Mouse (Mus musculus): ENCODE measurements at regions not wholly inside any gene's neighbourhood (a gene's known extent, or its start where the extent isn't known, plus 50 kb on each side); places are given as distances from the start of the nearest gene placed in this dataset.

DNA sequence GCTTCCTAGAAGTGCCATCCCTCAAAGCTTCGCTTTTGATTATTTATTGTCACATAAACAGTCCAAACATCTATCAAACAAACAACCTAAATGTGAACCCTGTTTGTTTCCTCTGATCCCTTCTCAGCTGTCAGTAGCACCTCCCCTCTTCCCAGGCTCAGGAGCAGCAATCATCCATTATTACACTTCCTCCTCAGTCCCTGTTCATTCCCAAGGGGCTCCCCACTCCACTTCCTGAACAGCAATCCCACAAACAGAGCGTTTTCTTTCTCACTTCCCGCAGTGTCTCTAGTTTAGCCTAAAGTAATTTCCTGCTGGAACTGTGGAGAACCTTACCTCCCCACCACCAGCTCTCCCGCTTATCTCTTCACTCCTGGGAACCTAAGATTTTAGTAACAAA lies 91.1 kb upstream of the Nrp1 start:
- H3K27ac ChIP-seq = peak overlapping the region; percentile 50
- no peak for DNase-seq (ENCODE audit: low spot score)

DNA sequence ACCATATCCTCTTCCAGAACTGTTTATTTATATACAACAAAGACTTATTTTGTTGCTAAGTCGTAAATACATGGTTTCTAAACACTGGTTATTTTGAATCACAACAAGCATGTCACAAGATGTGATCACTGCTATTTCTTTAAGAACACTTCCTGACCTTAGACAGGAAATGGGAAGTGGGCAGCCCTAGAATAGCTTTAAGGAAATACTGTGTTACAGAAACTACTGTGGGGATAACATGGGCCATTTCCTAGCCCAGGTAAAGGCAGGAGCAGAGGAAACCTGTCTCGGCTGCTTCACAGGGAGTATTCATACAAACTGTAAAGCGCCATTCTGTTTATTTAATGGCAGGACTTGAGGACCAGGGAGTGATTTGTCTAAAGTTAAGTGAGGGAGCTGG lies 90.4 kb upstream of the Nrp1 start:
- DNase-seq (ENCODE audit: low spot score) = no peak
- Histone ChIP-seq H3K36me3 (no peaks in the 10 kb centered on the region), H3K27me3 (ENCODE audit: insufficient read depth, poor library complexity, severe bottlenecking) (no peaks in the 10 kb centered on the region), H3K4me1 (peaks cover 33% of the 10 kb centered on the region), H3K4me3 (no peak overlapping the region), H3K27ac (peak overlapping the region; percentile 70), H3K9me3 (no peaks in the 10 kb centered on the region)
- 65% methylated on average over 3 of the region's 3 CpGs for WGBS

More for the DNA sequence above, 91.1 kb upstream of the Nrp1 start:
- Histone ChIP-seq H3K4me3 (no peak overlapping the region), H3K36me3 (no peaks in the 10 kb centered on the region), H3K27me3 (ENCODE audit: insufficient read depth, poor library complexity, severe bottlenecking) (no peaks in the 10 kb centered on the region), H3K9me3 (no peaks in the 10 kb centered on the region), H3K4me1 (peaks cover 26% of the 10 kb centered on the region)
- WGBS = 29% methylated on average over 4 of the region's 4 CpGs

DNA sequence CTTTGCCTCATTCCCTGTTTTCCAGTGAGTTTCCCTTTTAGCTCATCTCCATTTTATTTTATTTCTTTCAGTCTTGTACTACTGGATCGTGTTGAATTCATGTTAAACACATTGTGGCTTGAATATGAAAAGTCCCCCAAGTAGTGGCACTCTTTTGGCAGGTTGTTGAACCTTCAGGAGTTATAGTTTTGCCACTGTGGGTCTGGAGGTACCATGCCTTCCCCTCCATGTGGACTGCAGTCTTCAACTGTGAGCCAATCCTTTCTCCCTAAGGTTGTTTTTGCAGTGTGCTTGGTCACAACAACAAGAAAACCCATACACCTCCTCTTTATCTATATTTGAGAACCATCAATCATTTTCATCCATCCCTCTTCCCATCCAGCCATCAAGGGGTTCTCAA lies 88.9 kb upstream of the Nrp1 start:
- peaks cover 39% of the 10 kb centered on the region for H3K4me1 ChIP-seq
- no peak for DNase-seq (ENCODE audit: low spot score)

DNA sequence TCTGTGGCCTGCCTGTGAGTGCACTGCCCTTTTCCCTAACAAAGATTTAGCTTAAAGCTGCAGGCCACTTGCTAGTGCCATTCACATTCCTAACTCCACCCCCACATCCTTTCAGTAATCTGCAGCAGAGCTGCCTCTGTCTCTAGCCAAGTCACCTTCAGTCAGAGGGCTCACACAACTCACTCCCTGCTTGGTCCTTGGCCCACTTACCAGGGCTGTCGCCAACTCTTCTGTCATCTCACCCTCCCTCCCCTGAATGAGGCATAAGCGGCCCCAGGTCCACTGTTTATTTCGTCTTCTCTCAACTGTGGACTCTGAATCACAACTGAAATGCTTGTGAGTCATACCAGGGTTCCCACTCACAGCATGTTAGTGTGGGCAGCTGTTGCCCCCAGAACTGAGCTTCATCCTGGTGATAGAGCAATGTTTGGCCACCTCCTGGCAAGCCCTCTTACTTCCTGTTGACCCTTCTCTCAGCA lies 85.5 kb upstream of the Nrp1 start:
- Histone ChIP-seq H3K4me3 (no peak overlapping the region), H3K27ac (peak overlapping the region; percentile 84), H3K4me1 (peaks cover 21% of the 10 kb centered on the region), H3K9me3 (no peaks in the 10 kb centered on the region), H3K36me3 (no peaks in the 10 kb centered on the region), H3K27me3 (ENCODE audit: insufficient read depth, poor library complexity, severe bottlenecking) (no peaks in the 10 kb centered on the region)
- WGBS = 16% methylated on average over 3 of the region's 3 CpGs
- no peak for DNase-seq (ENCODE audit: low spot score)

More for the DNA sequence above, 88.9 kb upstream of the Nrp1 start:
- Histone ChIP-seq H3K4me3 (no peak overlapping the region), H3K27me3 (ENCODE audit: insufficient read depth, poor library complexity, severe bottlenecking) (no peaks in the 10 kb centered on the region), H3K36me3 (no peaks in the 10 kb centered on the region), H3K27ac (no peak overlapping the region), H3K9me3 (no peaks in the 10 kb centered on the region)
- 70% methylated on average over 1 of the region's 1 CpGs for WGBS

DNA sequence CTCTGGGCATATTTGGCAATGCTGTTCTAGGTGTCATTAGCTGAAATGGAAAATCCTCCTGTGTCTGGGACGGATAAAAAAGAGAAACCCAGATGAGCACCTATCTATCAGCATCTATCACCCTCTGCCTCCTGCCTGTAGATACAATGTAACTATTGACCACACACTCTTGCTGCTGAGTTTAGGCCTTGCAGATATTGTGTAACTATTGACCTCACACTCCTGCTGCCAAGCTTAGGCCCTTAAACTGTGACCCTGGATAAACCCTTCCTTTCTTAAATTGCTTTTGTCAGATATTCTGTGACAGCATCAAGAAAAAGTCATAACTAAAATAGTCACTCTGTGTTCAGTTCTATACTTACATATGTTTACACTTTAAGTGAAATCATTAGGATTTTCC lies 81.9 kb upstream of the Nrp1 start:
- no peak for DNase-seq (ENCODE audit: low spot score)
- peaks cover 14% of the 10 kb centered on the region for H3K4me1 ChIP-seq
- 70% methylated on average over 1 of the region's 1 CpGs for WGBS
- no peaks in the 10 kb centered on the region for H3K9me3 ChIP-seq
- no peak overlapping the region for H3K27ac ChIP-seq
- no peaks in the 10 kb centered on the region for H3K27me3 ChIP-seq (ENCODE audit: insufficient read depth, poor library complexity, severe bottlenecking)
- no peak overlapping the region for H3K4me3 ChIP-seq
- H3K36me3 ChIP-seq = no peaks in the 10 kb centered on the region

DNA sequence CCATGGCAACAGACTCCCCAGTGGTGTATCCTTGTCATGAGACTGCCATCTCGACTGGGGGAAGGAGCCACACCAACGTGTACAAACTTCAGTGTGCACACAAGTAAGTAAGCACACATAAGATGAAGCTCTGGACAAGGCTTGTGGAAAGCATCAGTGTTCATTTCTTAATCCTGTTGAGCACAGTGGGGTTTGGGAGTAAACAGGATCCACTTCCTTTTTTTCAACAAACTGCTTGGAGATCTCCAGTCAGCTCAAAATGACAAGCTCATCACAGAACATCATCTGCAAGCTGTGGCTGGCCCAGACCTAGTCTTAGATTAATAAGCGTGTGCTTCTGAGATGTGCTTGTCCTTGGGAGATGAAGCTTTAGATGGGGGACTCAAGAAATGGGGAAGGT lies 75.6 kb upstream of the Nrp1 start:
- no peak overlapping the region for H3K27ac ChIP-seq
- H3K9me3 ChIP-seq = no peaks in the 10 kb centered on the region
- 67% methylated on average over 3 of the region's 3 CpGs for WGBS
- H3K4me1 ChIP-seq = no peaks in the 10 kb centered on the region
- H3K27me3 ChIP-seq (ENCODE audit: insufficient read depth, poor library complexity, severe bottlenecking) = no peaks in the 10 kb centered on the region
- H3K36me3 ChIP-seq = no peaks in the 10 kb centered on the region
- no peak for DNase-seq (ENCODE audit: low spot score)
- H3K4me3 ChIP-seq = no peak overlapping the region

DNA sequence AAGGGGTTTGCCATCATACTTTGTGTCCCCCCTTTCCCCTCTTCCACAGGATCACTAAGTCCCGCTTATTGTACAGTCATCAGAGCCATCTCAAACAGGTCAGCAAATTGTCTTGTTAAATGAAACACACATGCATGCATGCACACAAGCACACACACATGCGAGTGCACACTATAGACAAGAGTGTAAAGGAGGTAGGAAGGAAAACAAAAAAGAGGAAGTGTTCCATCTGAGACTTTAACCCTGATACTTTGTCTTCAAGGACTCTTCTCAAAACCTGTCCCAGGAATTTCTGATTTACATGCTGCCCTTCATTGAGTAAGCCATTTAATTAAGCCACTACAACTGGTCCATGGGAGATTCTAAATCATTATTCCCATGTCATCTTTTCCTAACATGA lies 75.0 kb upstream of the Nrp1 start:
- Histone ChIP-seq H3K36me3 (no peaks in the 10 kb centered on the region), H3K27ac (no peak overlapping the region), H3K27me3 (ENCODE audit: insufficient read depth, poor library complexity, severe bottlenecking) (no peaks in the 10 kb centered on the region), H3K9me3 (no peaks in the 10 kb centered on the region), H3K4me3 (no peak overlapping the region), H3K4me1 (no peaks in the 10 kb centered on the region)
- 86% methylated on average over 2 of the region's 2 CpGs for WGBS
- DNase-seq (ENCODE audit: low spot score) = no peak

DNA sequence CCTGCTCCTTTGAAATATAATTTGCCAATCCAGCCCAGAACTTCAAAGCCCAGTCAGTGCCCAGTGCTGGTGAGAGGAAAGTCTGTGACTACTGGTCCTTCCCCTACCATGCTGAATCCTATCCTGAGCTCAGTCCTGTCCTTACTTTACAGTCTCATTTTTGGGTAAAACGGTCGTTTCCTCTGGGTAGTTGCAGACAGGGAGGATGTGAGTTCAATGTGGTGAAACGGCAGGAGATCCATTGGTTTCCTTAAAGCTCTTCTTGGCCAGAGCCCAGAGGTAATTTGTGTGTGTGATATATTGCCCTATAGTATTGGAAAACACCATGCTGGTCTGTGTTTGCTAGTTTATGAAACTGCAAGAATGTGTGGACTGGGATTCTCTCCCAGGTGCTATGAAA lies 73.6 kb upstream of the Nrp1 start:
- Histone ChIP-seq H3K9me3 (no peaks in the 10 kb centered on the region), H3K27me3 (ENCODE audit: insufficient read depth, poor library complexity, severe bottlenecking) (no peaks in the 10 kb centered on the region), H3K4me1 (no peaks in the 10 kb centered on the region), H3K27ac (no peak overlapping the region), H3K4me3 (no peak overlapping the region), H3K36me3 (no peaks in the 10 kb centered on the region)
- WGBS = 81% methylated on average over 3 of the region's 3 CpGs
- no peak for DNase-seq (ENCODE audit: low spot score)

DNA sequence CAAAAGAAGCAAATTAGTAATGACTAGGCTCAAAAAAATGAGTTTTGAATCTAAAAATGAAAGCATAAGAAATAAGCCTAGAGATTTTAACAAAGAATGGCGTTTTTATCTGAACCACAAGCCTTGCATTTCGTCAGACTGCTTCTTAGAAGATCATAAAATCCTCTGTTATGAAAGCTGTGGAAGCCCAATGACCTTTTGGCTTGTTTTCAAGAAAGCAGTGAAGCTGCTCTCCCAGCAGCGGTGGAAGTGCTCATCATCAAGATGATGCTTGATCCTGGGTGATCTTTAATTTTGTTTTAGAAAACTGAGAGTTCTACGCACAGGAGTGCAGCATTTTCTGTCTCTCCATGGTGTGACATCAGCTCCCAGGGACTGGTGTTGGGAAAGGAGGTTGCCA lies 68.3 kb upstream of the Nrp1 start:
- no peaks in the 10 kb centered on the region for H3K36me3 ChIP-seq
- no peaks in the 10 kb centered on the region for H3K9me3 ChIP-seq
- no peak overlapping the region for H3K27ac ChIP-seq
- H3K27me3 ChIP-seq (ENCODE audit: insufficient read depth, poor library complexity, severe bottlenecking) = no peaks in the 10 kb centered on the region
- 65% methylated on average over 4 of the region's 4 CpGs for WGBS
- H3K4me1 ChIP-seq = peaks cover 14% of the 10 kb centered on the region
- DNase-seq (ENCODE audit: low spot score) = no peak
- no peak overlapping the region for H3K4me3 ChIP-seq

DNA sequence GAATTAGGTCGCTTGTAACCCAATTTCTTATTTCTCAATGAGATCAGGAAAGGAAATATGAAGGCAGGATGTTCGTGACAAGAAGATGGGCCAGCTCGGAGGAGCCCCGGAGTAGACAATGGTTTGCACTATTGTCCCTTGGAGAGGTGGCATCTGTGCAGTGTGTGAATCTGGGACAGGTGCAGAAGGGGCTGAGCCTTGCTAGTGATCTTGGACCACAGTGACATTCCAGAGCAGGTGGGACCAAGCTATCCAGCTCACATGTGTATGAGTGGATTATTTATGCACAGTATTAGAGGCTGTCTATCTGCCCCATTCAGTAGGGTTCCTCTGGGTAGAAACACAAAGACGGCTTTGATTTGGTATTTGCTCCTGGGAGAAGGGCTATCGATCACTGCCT lies 66.0 kb upstream of the Nrp1 start:
- Histone ChIP-seq H3K27ac (no peak overlapping the region), H3K4me3 (no peak overlapping the region), H3K9me3 (no peaks in the 10 kb centered on the region), H3K4me1 (peaks cover 17% of the 10 kb centered on the region), H3K27me3 (ENCODE audit: insufficient read depth, poor library complexity, severe bottlenecking) (no peaks in the 10 kb centered on the region), H3K36me3 (no peaks in the 10 kb centered on the region)
- 83% methylated on average over 6 of the region's 6 CpGs for WGBS
- no peak for DNase-seq (ENCODE audit: low spot score)

DNA sequence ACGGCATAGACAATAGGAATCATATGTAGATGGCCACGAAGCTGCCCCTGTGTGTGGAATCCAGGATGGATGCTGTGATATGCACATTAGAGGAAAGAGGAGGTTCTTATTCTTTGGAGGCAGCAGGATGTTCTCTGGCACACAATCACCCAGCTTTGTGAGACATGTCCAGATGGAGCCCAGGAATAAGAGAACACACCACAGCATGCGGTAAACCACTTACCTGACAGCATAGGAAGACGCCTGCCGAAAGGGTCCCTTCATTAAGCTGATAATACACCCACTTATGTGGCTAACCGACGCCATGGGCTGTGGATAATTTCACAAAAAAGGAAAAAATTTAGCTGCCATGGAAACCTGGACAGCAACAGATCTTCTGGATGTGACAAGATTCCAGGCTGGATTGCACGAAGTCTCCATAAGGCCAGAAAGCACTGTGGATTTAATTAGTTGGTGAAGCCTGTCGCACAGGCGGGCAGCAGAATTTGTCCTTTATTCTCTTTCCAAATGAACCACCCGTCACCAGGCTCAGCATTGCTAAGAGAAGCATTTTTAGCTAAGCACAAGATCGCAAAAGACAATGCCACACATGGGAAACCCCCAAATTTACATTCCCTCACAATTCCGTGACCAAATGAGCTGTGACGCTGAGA lies 61.5 kb upstream of the Nrp1 start:
- no peak overlapping the region for H3K27ac ChIP-seq
- peaks cover 4% of the 10 kb centered on the region; the same call in 1 of the 2 replicates for H3K4me1 ChIP-seq
- 85% methylated on average over 14 of the region's 14 CpGs for WGBS
- H3K4me3 ChIP-seq = no peak overlapping the region
- H3K27me3 ChIP-seq (ENCODE audit: insufficient read depth, poor library complexity, severe bottlenecking) = no peaks in the 10 kb centered on the region
- no peak for DNase-seq (ENCODE audit: low spot score)
- no peaks in the 10 kb centered on the region for H3K36me3 ChIP-seq
- no peaks in the 10 kb centered on the region for H3K9me3 ChIP-seq

DNA sequence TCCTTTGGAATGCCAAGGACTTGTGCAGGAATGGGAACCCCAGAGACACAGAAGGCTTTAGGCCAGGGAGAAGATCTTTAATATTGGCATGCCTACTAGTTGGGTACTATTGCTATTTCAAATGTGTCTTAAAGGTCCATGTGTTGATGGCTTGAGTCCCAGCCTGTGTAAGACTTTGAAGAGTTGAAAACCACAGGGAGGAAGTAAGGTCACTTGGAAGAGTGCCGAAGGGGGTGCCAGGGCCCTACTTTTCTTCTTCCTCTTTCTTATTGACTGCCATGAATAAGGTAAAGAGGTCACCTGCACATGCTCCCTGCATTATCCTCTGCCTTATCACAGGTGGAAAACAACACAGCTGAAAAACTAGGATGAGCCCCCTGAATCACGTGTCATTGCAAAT lies 56.1 kb upstream of the Nrp1 start:
- Histone ChIP-seq H3K36me3 (no peaks in the 10 kb centered on the region), H3K27me3 (ENCODE audit: insufficient read depth, poor library complexity, severe bottlenecking) (no peaks in the 10 kb centered on the region), H3K27ac (no peak overlapping the region), H3K4me3 (no peak overlapping the region), H3K4me1 (0 out of 2 replicates have a peak, but pooled peaks cover 4% of the 10 kb centered on the region), H3K9me3 (no peaks in the 10 kb centered on the region)
- no peak for DNase-seq (ENCODE audit: low spot score)
- 78% methylated on average over 2 of the region's 2 CpGs for WGBS

Data from heart, embryonic 10.5 days (tissue).